Mouse (Mus musculus) MEL (cell line): ENCODE measurements around the gene Krt79.
A peak's percentile ranks its signal among the peaks of the same experiment; 100 is the strongest.

Source experiments
- CTCF ChIP-seq, 3 experiments: IDR thresholded peaks in 2 of 3; conservative IDR thresholded peaks in 1 of 3; 2 replicates each; pipeline ENCODE4 v1.5.1; 2011 to 2012; ENCODE audit warnings: low read length in 3 of 3, low read depth in 2 of 3, mild to moderate bottlenecking in 2 of 3, improper control_type of control experiment in 1 of 3, inconsistent platforms in 1 of 3, mixed read lengths in 1 of 3, moderate library complexity in 1 of 3; ENCODE audit not compliant: control insufficient read depth in 1 of 3, insufficient read depth in 1 of 3, poor library complexity in 1 of 3, severe bottlenecking in 1 of 3
- MAZ ChIP-seq: IDR thresholded peaks from 2 replicates; pipeline ENCODE4 v1.6.1; 2012; ENCODE audit warnings: low read depth, mild to moderate bottlenecking, inconsistent platforms, low read length, improper control_type of control experiment
- POLR2A ChIP-seq, 2 experiments: IDR thresholded peaks; 2 replicates each; pipeline ENCODE4 v1.6.1; 2011 to 2012; ENCODE audit warnings: low read length in 2 of 2, mild to moderate bottlenecking in 2 of 2, control low read depth in 1 of 2, improper control_type of control experiment in 1 of 2, low read depth in 1 of 2, moderate library complexity in 1 of 2; ENCODE audit not compliant: control insufficient read depth in 1 of 2, insufficient read depth in 1 of 2, poor library complexity in 1 of 2
- TCF12 ChIP-seq: IDR thresholded peaks from 2 replicates; pipeline ENCODE4 v1.6.1; 2014; ENCODE audit warnings: low read depth, mild to moderate bottlenecking, inconsistent platforms, low read length, improper control_type of control experiment, moderate library complexity
- USF1 ChIP-seq: IDR thresholded peaks from 2 replicates; pipeline ENCODE4 v1.6.1; 2014; ENCODE audit warnings: low read depth, mild to moderate bottlenecking, inconsistent platforms, low read length, improper control_type of control experiment, moderate library complexity
- ZMIZ1 ChIP-seq: IDR thresholded peaks from 2 replicates; pipeline ENCODE4 v1.6.1; 2012; ENCODE audit warnings: low read depth, mild to moderate bottlenecking, inconsistent platforms, low read length, improper control_type of control experiment, moderate library complexity

- TF ChIP-seq USF1 (peak; percentile 38; the same call in 1 of the 2 replicates), ZMIZ1 (no peak), POLR2A (IDR thresholded peaks at IDR 0.05; ENCODE audit: control insufficient read depth in 1 of 2, insufficient read depth in 1 of 2, low read depth in 1 of 2, low read length in 2 of 2, poor library complexity in 1 of 2) (no peak), TCF12 (no peak), CTCF (IDR thresholded peaks at IDR 0.05 in 2 of 3, conservative IDR thresholded peaks at IDR 0.05 in 1 of 3; ENCODE audit: control insufficient read depth in 1 of 3, insufficient read depth in 1 of 3, low read depth in 2 of 3, low read length in 3 of 3, poor library complexity in 1 of 3, severe bottlenecking in 1 of 3) (no peak), MAZ (no peak)
Observed at GRCm38 (mm10) chr15:101974083-101974845, 34.1 kb upstream of the Krt79 start.
